Mouse (Mus musculus) embryonic facial prominence, embryonic 11.5 days (tissue): ENCODE measurements around the gene Rpl23. TPM values are rescaled to one million over a fixed set of nuclear protein-coding genes. Genes with fewer than 3 reads are reported as not detected.
A peak's percentile ranks its signal among the peaks of the same experiment; 100 is the strongest.

Experiments
- ATAC-seq: fragments of 200-750 bp; cut with Nextera tagmentation; replicated peaks from 2 replicates; pipeline ENCODE4 v1.8.0; 2017; ENCODE audit warnings: low read depth; ENCODE audit not compliant: insufficient number of reproducible peaks, low FRiP score, low TSS enrichment
- DNase-seq: peaks from one replicate; pipeline ENCODE4 v3.0.0-alpha.2; 2015; ENCODE audit warnings: low spot score
- H3K27ac ChIP-seq: fragments of 300-500 bp; sonication (generic); replicated peaks from 2 replicates; pipeline ENCODE4 v1.5.1; 2014; ENCODE audit warnings: mild to moderate bottlenecking, low read depth, low read length, control low read depth
- H3K27me3 ChIP-seq: fragments of 300-500 bp; sonication (generic); 2 replicates; pipeline ENCODE4 v1.6.1; 2014; ENCODE audit warnings: mild to moderate bottlenecking, low read length, moderate library complexity, mixed read lengths; ENCODE audit not compliant: control insufficient read depth, insufficient read depth
- H3K36me3 ChIP-seq: fragments of 300-500 bp; sonication (generic); replicated peaks from 2 replicates; pipeline ENCODE4 v1.6.1; 2014; ENCODE audit warnings: low read depth, mild to moderate bottlenecking, low read length, moderate library complexity, mixed read lengths; ENCODE audit not compliant: control insufficient read depth, insufficient read depth
- H3K4me1 ChIP-seq: fragments of 300-500 bp; sonication (generic); 2 replicates; pipeline ENCODE4 v1.6.1; 2014; ENCODE audit warnings: low read length, mixed read lengths; ENCODE audit not compliant: control insufficient read depth, insufficient read depth
- H3K4me2 ChIP-seq: fragments of 300-500 bp; sonication (generic); 2 replicates; pipeline ENCODE4 v1.6.1; 2014; ENCODE audit warnings: low read depth, mild to moderate bottlenecking, control low read depth, low read length, moderate library complexity
- H3K4me3 ChIP-seq: fragments of 300-500 bp; sonication (generic); 2 replicates; pipeline ENCODE4 v1.5.1; 2014; ENCODE audit warnings: low read depth, low read length, control low read depth
- H3K9ac ChIP-seq: fragments of 300-500 bp; sonication (generic); replicated peaks from 2 replicates; pipeline ENCODE4 v1.6.1; 2014; ENCODE audit warnings: mild to moderate bottlenecking, control low read depth, low read length
- H3K9me3 ChIP-seq: fragments of 300-500 bp; sonication (generic); replicated peaks from 2 replicates; pipeline ENCODE4 v1.6.1; 2016; ENCODE audit warnings: mild to moderate bottlenecking, low read length, inconsistent platforms, mixed read lengths; ENCODE audit not compliant: control insufficient read depth
- whole genome bisulfite sequencing: fragments of 180-500 bp; shearing (Covaris S2); extraction: QIAGEN DNeasy Blood & Tissue Kit; methylation state at CpG from one replicate; pipeline ENCODE4 v1.1.7; 2014; 5-methylcytosine and 5-hydroxymethylcytosine counted together
- polyA plus RNA-seq: library from polyadenylated mRNA; unstranded; fragments of >200 nt; fragmentation: Nextera tagmentation; extraction: Ambion mirVana; gene quantifications from 2 replicates; pipeline ENCODE4 v1.2.1, GENCODE M21; 2014

The Rpl23 gene
- polyA plus RNA-seq, 1 experiment from 2014 or later: 537 TPM

DNA sequence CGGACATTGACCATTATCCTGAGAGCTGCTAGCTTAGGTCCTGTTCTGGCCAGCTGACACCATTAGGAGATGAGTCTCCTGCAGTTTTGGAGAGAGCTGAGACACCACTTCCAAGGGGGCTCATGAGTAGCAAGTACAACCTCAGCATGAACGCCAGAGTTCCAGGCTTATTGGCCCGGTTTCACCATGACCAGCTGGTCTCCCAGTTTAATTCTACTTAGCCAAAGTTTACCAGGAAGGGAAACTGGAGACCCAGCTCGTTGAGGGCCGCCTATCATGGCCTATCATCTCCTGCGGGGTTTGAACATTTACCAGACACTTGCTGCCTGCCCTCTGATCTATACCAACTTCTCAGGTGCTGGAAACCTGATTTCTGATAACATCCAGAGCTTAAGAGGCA, 25.4 kb upstream of the Rpl23 start:
- Histone ChIP-seq H3K9ac (no peak overlapping the region), H3K36me3 (peaks cover 3% of the 10 kb centered on the region; the same call in 1 of the 2 replicates), H3K27ac (peak overlapping the region; percentile 52), H3K4me3 (no peak overlapping the region), H3K9me3 (no peaks in the 10 kb centered on the region), H3K27me3 (no peaks in the 10 kb centered on the region), H3K4me1 (peaks cover 46% of the 10 kb centered on the region), H3K4me2 (no peak overlapping the region)
- no peak for DNase-seq
- no peak for ATAC-seq
- 32% methylated on average over 6 of the region's 6 CpGs for WGBS

DNA sequence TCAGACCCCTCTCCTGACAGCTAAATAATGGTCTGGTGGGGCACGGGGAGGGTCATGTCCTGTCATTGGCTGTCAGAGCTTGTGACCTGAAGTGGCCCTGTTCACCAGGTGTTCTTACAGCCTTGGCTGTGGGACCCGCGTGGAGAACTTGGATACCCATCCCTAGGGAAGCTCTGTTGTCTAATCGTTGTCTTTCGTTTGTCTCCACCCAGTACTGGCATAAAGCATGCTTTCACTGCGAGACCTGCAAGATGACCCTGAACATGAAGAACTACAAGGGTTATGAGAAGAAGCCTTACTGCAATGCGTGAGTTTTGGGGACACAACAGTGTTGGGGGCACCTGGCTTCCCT, 24.4 kb upstream of the Rpl23 start:
- DNase-seq (no peak), ATAC-seq (no peak)
- Histone ChIP-seq H3K4me3 (no peak overlapping the region), H3K9ac (0 out of 2 replicates have a peak overlapping the region, but pooled peaks have one; percentile 18), H3K9me3 (no peaks in the 10 kb centered on the region), H3K36me3 (peaks cover 3% of the 10 kb centered on the region; the same call in 1 of the 2 replicates), H3K4me2 (no peak overlapping the region; the same call in 1 of the 2 replicates), H3K27ac (no peak overlapping the region), H3K4me1 (peaks cover 39% of the 10 kb centered on the region), H3K27me3 (no peaks in the 10 kb centered on the region)
- WGBS: 69% methylated on average over 7 of the region's 7 CpGs

DNA sequence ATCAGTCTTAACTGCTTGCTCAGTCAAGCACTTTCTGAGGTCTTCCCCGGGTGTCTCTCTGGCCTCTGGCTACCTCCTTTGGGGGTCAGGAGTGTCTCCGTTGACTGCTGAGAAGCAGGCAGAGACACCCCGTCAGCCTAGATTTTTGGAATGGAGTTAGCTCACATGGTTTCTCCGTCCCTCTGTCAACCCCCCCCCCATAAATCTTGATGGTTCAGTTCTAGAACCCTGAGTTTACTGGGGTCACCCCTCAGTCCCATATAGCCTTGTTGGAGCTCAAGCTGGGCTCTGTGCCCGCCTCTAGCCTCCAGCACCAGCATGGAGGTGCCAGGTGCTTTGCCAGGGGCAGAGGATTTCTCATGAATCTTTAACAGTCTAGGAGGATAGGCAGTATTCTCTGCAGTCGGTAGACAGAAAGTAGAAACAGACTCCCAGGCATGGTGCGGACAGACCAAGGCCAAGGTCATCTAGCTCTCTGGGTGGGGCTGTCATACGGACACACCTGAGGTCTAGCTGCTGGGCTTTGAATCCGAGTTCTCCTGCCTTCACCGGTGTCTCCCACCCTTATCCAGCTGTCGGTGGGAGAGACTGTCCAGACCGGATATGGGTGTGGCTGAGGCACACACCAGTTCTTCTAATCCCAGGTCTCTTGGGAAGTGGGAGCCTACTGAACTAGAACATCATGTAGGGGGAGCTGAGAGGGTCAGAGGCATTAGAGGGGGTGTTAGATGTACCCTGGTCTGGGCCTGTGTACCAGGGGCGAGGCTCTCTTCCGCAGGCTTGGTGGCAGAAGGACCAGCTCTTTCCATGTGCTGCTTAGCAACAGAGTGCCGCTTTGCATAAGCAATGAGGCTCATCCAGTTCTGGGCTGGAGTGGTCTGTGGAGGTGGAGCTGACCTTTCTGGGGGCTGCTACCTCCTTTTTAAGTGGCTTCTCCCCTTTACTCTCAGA, 23.7 kb upstream of the Rpl23 start:
- DNase-seq: no peak
- H3K27ac ChIP-seq: peak overlapping the region; percentile 35; the same call in 1 of the 2 replicates
- WGBS: 52% methylated on average over 15 of the region's 15 CpGs
- H3K4me3 ChIP-seq: no peak overlapping the region
- no peaks in the 10 kb centered on the region for H3K27me3 ChIP-seq
- ATAC-seq: no peak; the same call in 1 of the 2 replicates
- H3K9me3 ChIP-seq: no peaks in the 10 kb centered on the region
- H3K4me2 ChIP-seq: peak overlapping the region; percentile 7; the same call in 1 of the 2 replicates
- H3K9ac ChIP-seq: 0 out of 2 replicates have a peak overlapping the region, but pooled peaks have one; percentile 18
- peaks cover 3% of the 10 kb centered on the region; the same call in 1 of the 2 replicates for H3K36me3 ChIP-seq
- peaks cover 42% of the 10 kb centered on the region for H3K4me1 ChIP-seq

DNA sequence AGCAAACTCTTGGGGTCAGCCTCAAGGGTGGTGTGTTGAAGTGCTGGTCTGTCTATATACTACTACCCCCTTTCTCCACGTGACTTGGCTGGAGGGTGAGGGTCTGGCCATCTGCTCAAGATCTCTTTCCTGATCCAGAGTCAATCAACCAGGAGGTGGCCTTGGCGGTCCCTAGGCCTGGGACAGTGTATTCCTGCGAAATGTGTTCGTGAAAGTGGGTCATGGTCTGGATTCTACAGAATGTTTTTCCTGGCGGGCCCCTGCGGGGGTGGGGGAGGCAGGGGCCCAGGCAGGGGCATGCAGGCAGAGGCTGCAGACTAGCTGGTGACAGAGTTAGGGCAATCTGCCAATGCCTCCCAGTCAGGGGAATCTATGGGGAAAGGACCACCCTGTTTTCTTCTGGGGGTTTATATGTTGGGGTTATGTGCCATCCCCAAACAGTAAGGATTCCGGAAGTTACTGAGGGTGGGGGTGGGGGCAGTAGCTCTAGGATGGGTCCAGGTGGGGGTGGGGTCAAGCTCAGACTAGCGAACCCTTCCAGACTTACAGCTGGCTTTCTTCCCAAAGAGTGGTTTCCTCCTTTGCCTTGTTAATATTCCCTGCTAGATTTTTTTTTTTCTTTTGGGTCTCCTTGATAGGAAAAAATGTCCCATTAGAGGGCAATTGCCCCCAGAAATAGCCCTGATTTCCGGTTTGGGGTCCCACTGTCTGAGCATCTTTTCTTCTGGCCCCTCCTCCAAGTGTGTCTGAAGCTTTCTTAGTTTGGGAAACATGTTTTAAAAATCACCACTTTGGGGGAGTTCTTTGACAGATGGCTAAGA, 22.8 kb upstream of the Rpl23 start:
- Histone ChIP-seq H3K4me1 (peaks cover 42% of the 10 kb centered on the region), H3K27me3 (no peaks in the 10 kb centered on the region), H3K9ac (peak overlapping the region; percentile 10; the same call in 1 of the 2 replicates), H3K9me3 (no peaks in the 10 kb centered on the region), H3K4me2 (peak overlapping the region; percentile 6; the same call in 1 of the 2 replicates), H3K4me3 (no peak overlapping the region), H3K27ac (peak overlapping the region; percentile 15), H3K36me3 (peaks cover 3% of the 10 kb centered on the region; the same call in 1 of the 2 replicates)
- DNase-seq: peak; percentile 26
- no peak for ATAC-seq
- WGBS: 22% methylated on average over 9 of the region's 9 CpGs

DNA sequence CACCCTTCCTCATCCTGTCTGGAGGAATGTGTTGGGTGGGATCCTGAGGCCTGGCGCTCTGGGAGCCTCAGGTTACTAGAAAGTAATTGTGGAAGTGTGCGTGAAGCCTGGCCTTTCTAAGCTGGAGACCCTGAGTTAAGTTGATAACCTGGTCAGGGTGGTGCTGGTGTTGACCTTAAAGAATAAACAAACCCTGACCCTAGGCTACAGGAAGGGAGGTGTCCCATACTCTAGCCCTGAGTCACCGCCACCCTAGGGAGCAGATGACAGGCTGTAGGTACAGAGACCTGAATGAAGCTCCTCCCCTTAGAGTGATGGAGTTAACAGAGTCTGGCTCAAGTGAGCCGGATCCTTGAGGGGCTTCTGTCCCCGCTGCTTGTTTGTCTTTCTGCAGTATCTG, 21.6 kb upstream of the Rpl23 start:
- DNase-seq: no peak
- Histone ChIP-seq H3K4me3 (no peak overlapping the region), H3K9me3 (no peaks in the 10 kb centered on the region), H3K27me3 (no peaks in the 10 kb centered on the region), H3K4me1 (peaks cover 40% of the 10 kb centered on the region), H3K4me2 (no peak overlapping the region; the same call in 1 of the 2 replicates), H3K9ac (no peak overlapping the region), H3K36me3 (peaks cover under 1% of the 10 kb centered on the region; the same call in 1 of the 2 replicates), H3K27ac (no peak overlapping the region)
- WGBS: 61% methylated on average over 5 of the region's 5 CpGs
- no peak for ATAC-seq

- no peak for DNase-seq
- Histone ChIP-seq H3K36me3 (no peaks in the 10 kb centered on the region; the same call in 1 of the 2 replicates), H3K9ac (no peak overlapping the region), H3K4me3 (no peak overlapping the region), H3K27ac (no peak overlapping the region), H3K9me3 (no peaks in the 10 kb centered on the region), H3K27me3 (no peaks in the 10 kb centered on the region), H3K4me1 (peaks cover 28% of the 10 kb centered on the region), H3K4me2 (no peak overlapping the region)
- no peak for ATAC-seq
- WGBS: 47% methylated on average over 6 of the region's 6 CpGs
Measured at GRCm38 (mm10) chr11:97802495-97802894, 20.3 kb upstream of the Rpl23 start.

DNA sequence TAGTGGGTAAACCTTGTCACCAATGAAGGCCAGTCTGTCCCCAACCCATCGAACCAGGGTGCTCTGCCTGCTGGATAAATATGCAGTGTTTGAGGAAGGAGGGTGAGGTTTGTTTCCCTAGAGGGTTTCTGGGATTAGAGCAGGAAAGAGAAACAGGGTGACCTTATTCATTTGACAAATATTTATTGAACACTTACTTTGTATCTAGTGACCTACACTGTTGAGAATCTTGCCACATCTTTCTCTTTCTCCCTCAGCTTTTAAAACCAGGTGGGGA, 19.9 kb upstream of the Rpl23 start:
- H3K4me2 ChIP-seq: 0 out of 2 replicates have a peak overlapping the region, but pooled peaks have one; percentile 84
- H3K4me3 ChIP-seq: 0 out of 2 replicates have a peak overlapping the region, but pooled peaks have one; percentile 2
- no peak overlapping the region for H3K27ac ChIP-seq
- H3K4me1 ChIP-seq: peaks cover 27% of the 10 kb centered on the region
- no peaks in the 10 kb centered on the region for H3K27me3 ChIP-seq
- H3K36me3 ChIP-seq: no peaks in the 10 kb centered on the region; the same call in 1 of the 2 replicates
- H3K9me3 ChIP-seq: no peaks in the 10 kb centered on the region
- H3K9ac ChIP-seq: no peak overlapping the region
- DNase-seq: no peak
- ATAC-seq: no peak
- 50% methylated on average over 1 of the region's 1 CpGs for WGBS
